Mouse (Mus musculus) left cerebral cortex, adult 9 months (tissue): Measurements from ENCODE around the gene Fermt2.

Experiments
- DNase-seq, 2 experiments: peaks; one replicate each; pipeline ENCODE4 v3.0.0; 2022; ENCODE audit warnings: low spot score in 2 of 2

Fermt2 gene

DNA sequence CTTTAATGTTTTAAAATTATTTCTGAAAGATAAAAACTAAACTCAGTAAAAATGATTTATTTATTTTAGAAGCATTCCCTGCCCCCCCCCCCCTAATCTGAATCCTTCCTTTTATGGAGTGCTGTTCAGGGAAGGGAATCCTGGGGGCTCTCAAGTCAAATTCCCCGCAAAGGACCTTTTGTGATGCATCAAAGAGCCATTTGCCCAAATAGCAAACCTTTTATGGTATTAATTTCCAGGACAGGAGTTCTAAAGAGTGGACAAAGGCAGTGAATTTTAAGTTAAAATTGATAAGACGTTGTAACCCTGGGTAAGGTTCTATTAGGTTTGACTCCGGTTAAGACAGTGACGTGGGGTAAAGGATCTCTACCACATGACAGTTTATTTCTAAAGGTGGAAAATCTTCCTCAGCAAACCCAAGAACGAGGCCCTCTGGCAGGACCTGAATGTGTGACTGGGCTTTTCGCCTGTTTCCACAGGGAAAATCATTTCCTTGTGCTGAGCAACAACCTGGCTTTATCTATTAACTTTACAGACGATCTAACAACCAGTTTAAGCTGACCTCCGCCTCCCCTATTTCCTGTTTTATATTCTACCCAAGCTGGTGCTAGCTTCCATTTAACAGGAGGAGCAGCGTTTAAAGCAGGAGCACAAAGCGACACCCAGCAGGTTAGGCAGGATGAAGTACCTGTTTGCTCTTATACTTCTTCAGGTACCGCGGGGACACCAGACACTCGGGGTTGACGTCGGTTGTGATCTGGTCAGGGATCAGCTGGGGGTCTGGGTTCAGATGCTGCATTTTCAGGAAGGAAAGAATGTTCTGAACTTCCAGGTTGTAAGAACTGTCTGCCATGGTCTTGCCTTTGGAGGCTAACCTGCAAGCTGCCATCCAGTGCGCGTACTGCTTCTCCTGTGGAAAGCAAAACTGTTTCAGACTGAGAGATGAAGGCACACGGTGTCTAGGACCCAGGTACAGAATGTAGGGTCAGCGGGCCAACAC lies 65.6 kb downstream of the Fermt2 start:
- DNase-seq = no peak

DNA sequence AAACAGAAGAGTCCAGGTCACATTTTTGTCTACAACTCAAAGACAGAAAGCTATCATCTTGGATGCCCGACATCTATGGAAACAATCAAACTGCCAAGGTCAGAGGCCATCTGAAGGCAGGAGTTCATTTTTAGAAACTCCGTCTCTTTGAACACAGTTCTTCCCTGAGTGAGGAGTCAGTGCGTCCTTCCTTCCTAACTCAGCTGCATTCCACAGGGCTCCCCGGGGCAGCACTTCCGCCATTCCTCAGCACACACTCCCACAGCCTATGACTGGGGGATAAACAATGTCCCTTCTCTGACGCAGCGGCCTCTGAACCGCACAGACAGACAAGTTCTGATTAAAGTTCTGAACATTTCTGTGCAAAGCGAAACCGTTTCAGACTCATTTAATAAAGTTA lies 66.3 kb downstream of the Fermt2 start:
- no peak for DNase-seq

DNA sequence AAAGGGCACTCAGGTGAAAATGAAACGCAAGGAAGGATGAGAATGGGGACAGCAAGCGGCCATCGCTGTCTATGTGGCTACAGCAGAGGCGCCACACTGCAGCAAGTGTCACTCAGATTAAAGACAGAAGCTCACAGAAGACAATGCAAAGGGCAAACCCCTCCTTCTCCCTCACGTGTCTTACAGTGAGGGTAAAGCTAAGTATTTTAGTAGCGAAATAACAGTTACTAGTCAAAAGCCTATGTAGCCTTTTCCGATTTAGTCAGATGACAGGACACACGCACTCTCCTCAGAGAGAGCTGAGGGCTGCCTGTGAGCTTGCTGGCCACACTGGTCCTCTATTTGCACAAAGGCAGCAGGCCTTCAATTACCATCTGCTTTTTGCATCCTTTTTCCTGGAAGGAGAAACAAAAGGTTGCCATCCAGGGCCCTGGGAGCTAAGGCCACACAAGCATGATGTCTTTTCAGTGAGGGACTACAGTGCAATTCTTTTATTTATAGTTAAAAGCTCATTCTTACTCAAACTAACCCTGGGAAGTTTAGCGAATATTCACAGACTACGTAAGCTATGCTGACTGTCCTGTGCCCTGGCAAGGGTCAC lies 66.9 kb downstream of the Fermt2 start:
- DNase-seq = no peak

- peak in 1 of 2 experiments; percentile 38 for DNase-seq
These were observed 67.5 kb downstream of the Fermt2 start for GRCm38 (mm10) chr14:45462374-45462773.

- DNase-seq = no peak
These were observed 68.0 kb downstream of the Fermt2 start for GRCm38 (mm10) chr14:45461945-45462344.

DNA sequence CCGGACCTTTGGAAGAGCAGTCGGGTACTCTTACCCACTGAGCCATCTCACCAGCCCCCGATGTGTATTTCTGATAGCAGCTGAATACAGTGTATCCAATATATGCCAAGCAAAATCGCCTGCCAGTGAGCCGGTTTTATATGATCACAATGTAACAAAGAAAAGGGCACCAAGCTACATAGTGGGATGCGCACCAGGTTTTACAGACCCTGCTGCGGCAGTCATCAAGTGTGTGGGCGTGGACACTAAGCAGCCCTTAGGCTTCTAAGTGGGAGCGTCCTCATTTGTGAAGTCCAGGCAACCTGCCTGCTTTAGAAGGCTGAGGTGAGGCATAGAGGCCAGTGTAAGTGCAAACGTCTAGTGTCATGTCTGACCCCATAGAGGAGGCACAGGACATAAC lies 69.4 kb downstream of the Fermt2 start:
- no peak for DNase-seq

DNA sequence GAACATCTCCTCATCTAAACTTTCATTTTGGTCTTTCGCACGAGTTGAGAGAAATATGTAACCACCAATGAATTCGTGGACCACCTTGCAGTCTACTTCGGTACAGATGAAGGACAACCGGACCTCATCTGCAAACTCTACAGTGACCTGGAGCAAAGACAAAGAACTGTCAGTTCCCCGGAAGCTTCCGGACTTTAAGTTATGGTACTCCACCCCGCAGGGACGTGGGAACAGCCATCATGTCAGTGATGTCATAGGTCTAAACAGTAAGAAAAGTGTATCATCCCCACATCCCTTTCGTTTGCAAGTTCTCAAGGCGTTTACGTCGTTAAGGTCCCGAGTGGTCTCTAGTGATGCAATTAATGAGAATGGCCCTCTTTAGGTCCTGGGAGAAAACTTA lies 70.0 kb downstream of the Fermt2 start:
- DNase-seq = no peak

DNA sequence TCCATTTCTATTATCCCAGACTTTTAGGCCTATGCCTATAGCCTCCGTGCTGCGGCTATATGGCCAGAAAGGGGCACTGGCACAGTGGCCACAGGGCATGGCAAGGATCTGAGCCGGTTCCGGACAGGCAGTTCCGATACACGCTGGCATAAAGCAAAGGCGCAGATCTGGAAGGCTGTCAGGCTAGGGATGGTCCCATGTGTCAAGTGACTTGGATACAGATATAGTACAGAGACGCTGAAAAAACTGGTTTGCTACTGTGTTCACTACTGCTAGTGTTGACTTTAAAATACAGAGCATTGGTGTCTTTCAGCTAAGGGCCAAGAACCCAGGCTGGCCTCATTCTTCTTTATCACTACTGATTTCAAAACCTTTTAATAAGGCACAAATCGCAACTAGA lies 72.9 kb downstream of the Fermt2 start:
- no peak for DNase-seq

DNA sequence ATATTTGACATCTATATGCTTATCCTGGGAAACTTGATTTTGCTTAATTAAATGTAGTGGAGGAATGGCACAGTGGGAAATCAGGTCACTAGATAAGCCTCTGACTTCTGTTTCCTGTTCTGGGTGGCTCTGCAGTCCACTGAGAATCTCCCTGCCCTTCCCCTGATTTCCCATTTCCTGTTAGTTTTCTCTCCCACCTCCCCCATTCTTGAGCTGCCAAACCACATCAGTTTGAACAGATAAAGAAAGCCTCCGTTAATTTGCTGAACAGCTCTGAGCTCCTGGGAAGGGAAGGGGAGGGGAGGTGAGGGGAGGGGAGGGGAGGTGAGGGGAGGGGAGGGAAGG lies 73.4 kb downstream of the Fermt2 start:
- DNase-seq = no peak

GRCm38 (mm10) chr14:45455651-45456501 lies 74.0 kb downstream of the Fermt2 start:
- DNase-seq = no peak

GRCm38 (mm10) chr14:45453538-45454233 lies 76.2 kb downstream of the Fermt2 start:
- DNase-seq = no peak

GRCm38 (mm10) chr14:45452861-45453512 lies 76.9 kb downstream of the Fermt2 start:
- DNase-seq = no peak

GRCm38 (mm10) chr14:45452148-45452547 lies 77.8 kb downstream of the Fermt2 start:
- no peak for DNase-seq

DNA sequence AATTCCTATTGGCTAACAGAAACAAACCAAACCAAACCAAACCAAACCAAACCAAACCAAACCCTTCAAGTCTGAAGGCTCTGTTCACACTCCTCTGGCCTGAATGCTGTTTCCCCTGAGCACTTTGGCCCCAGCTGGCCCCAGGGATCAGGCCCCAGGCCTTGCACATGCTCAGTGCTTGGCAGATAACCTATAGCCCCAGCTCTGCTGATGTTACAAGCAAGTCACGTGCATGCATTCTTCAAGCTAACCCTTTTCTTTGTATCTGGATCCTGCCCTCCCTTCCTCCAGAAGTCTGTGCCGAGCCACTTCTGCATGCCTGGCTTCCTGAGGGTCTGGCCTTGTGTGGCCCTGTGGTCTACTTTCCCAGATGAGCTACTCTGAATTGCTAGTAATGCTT lies 78.8 kb downstream of the Fermt2 start:
- no peak for DNase-seq

- DNase-seq = no peak
These were observed 83.1 kb downstream of the Fermt2 start for GRCm38 (mm10) chr14:45446777-45447176.

DNA sequence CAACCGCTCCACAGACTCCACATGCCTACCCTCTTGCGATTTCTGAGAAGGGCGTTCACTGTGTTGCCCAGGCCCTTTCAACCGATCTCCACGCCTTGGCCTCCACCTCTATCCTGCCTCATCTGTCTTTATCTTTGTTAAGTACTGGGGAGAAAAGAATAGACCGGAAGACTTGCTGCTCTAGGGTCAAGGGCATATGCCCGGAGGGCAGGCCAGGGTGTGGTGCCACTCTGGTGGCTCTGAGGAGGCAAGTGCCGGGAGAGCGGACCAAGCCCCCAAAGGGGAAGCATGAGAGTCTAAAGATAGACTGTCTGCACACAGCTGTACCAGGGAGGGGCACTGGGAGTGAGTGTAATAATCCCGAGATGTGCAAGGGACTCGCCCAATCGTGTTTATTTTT lies 84.5 kb downstream of the Fermt2 start:
- DNase-seq = no peak

DNA sequence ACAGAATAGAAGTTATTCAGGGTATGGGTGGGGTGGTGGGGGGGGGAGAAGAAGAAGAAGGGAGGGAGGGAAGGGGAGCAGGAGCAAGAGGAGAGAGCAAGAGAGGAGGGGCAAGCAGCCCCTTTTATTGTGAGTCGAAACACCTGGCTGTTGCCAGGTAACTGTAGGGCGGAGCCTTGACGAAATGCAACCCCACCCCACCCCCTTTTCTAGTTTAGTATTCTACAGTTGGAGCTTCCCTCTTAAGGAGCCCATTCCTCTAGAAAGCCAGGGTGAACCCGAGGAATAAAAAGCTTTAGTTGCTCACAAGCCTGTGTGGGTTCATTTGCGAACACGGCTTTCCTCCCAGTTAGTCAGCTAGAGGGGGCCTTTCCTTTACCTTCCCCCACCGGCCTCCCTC lies 85.0 kb downstream of the Fermt2 start:
- no peak for DNase-seq

DNA sequence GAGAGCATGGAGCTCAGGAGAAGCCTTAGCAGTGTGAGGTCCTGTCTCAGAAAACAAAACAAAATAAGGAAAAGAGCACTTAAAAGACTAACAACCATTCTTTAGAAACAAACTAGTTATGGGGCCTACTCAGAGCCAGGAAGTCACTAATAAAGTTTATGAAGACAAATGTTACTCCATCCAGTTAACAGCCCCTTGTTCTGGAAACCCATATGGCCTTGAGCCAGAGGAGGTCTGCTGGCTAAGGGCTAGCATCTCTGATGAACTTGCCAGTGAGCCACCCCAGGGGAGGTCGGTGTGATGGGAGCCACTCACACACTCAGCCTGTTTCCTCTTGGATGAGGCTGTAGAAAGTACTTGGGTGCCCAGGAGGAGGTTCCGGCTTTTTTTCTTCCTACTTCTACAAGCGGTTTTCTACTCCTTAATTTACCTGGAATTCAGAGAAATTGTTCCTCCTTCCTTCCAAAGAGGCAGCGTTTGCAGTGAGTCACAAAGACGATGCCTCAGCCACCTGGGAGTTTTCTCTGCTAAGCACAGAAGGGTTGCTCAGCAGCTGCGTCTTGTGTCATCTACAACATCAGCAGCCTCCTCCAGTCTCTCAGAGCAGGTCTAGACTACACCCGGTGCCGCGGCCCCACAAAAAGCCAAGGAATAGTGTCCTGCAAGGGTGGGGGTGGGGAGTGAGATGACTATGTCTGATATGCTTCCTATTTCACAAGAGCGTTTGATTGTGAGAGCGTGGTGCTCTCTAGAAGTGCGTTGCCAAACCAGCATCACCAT lies 86.9 kb downstream of the Fermt2 start:
- no peak for DNase-seq

- DNase-seq = no peak
These were observed 88.6 kb downstream of the Fermt2 start for GRCm38 (mm10) chr14:45441291-45441690.

DNA sequence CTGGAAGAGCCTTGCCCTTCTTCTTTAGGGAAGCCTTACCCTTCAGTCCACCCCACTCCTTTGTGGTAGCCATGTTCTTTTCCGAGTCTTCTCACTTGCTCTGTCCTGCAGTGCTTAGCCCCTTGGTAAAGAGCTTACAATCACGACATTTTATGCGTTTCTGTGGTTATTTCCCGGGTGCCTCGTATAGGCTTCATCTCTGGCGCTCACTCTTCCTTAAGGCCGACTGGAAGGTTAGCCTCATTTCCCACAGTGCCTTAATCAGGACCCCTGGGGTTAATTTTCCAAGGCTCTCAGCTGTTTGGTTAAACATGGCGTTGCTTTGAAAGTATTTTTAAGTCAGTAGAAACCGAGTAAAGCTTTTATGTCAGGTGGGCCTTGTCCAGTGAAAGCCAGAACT lies 90.5 kb downstream of the Fermt2 start:
- no peak for DNase-seq

DNA sequence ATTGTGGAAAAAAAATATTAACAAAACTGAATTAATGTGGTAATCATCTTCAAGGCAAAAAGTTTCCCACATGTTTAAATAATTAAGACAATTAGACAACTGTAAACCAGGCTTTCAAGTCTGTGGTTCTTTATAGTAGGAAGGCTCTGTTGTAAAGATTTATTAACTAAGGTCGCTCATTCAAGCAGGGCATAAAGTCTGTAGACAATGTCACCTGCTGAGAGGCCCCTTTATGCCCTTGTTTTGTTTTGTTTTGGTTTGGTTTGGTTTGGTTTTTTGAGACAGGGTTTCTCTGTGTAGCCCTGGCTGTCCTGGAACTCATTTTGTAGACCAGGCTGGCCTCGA lies 91.0 kb downstream of the Fermt2 start:
- DNase-seq = no peak
